30 mouse cellular contexts compared by ENCODE assay signal in the genomic region with DNA sequence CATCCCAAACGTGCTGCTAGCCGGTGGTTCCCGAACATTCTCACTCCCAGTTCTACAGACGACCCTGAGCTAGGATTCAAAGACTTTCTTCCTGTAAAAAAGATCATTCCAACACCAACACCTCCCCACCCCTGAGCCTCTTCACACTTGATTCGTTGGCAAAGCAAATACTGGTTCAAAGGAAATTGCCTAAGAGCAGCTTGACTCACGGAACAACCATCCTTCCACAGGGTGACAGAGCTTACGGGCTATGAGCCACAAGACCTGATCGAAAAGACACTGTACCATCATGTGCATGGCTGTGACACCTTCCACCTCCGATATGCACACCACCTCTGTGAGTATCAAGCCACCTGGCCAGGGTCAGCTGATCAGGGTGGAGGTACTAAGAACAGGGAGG. TPM values are rescaled to one million over a fixed set of nuclear protein-coding genes. Genes with fewer than 3 reads are reported as not detected.
DNase-seq lines count a peak whose midpoint lies in the region; ATAC-seq and TF ChIP-seq lines count a peak whose summit lies in the region.
"Had no signal": no experiment of that assay in that cellular context is flagged by ENCODE, and none has a peak within 500 bp of the region (broad histone marks: within the 10 kb centered on the region; RNA-seq: fewer than 3 reads in every experiment).

No protein-coding gene starts in this region.

- no peaks in the 10 kb centered on the region for H3K27me3 ChIP-seq in lung, postnatal 0 days (replicated peaks; ENCODE audit: insufficient read depth, low read length)

- H3K4me2 ChIP-seq in lung, postnatal 0 days (replicated peaks; ENCODE audit: low read depth, low read length), result no peak overlapping the region
- H3K4me2 ChIP-seq: forebrain, embryonic 13.5 days; heart, embryonic 12.5 days; heart, embryonic 15.5 days; hindbrain, embryonic 13.5 days had no signal

- peak; percentile 28 for DNase-seq in lung, postnatal 0 days (ENCODE audit: low spot score)
- DNase-seq in lung, postnatal 4 days, result no peak
- peak; percentile 10 for DNase-seq in 3T3-L1 (ENCODE audit: low read depth, low spot score)
- no peak for DNase-seq in yolk sac, embryonic 10.5 days (ENCODE audit: low spot score)
- no peak for DNase-seq in cerebellum, adult 9-11 months
- no peak for DNase-seq in layer of hippocampus, postnatal 10 days (ENCODE audit: low spot score in 2 of 2)
- DNase-seq: adrenal gland, adult 2 months; adrenal gland, postnatal 36 days; B cell, adult 2 months; cerebellum, adult 11 months; cerebellum, adult 2 months; cerebellum, postnatal 10 days; gastrocnemius, postnatal 10 days; gastrocnemius, postnatal 36 days; heart, adult 18-20 months; heart, postnatal 10 days; heart, postnatal 36 days; kidney, adult 11 months had no signal

- H3K4me3 ChIP-seq in lung, postnatal 0 days (ENCODE audit: low read depth, low read length), result no peak overlapping the region
- H3K4me3 ChIP-seq: forebrain, embryonic 10.5 days; forebrain, embryonic 13.5 days; heart, embryonic 12.5 days; heart, embryonic 15.5 days; hindbrain, embryonic 10.5 days; hindbrain, embryonic 13.5 days had no signal

- no peaks in the 10 kb centered on the region for H3K4me1 ChIP-seq in lung, postnatal 0 days (ENCODE audit: insufficient read depth, low read depth, low read length)
- H3K4me1 ChIP-seq: heart, embryonic 12.5 days; heart, embryonic 15.5 days; hindbrain, embryonic 13.5 days had no signal

- H3K9me3 ChIP-seq in lung, postnatal 0 days (ENCODE audit: low read length), result no peaks in the 10 kb centered on the region
- H3K9me3 ChIP-seq: forebrain, embryonic 10.5 days; forebrain, embryonic 13.5 days; G1E; heart, embryonic 12.5 days; heart, embryonic 15.5 days; hindbrain, embryonic 10.5 days; hindbrain, embryonic 13.5 days had no signal

- H3K9ac ChIP-seq in lung, postnatal 0 days (replicated peaks; ENCODE audit: low read depth), result no peak overlapping the region
- H3K9ac ChIP-seq: forebrain, embryonic 13.5 days; heart, embryonic 12.5 days; heart, embryonic 15.5 days; hindbrain, embryonic 13.5 days had no signal

- no peak for TF ChIP-seq CTCF in lung, postnatal 0 days (IDR thresholded peaks at IDR 0.05)

- H3K36me3 ChIP-seq in lung, postnatal 0 days (ENCODE audit: insufficient read depth, low read length), result no peaks in the 10 kb centered on the region
- H3K36me3 ChIP-seq: forebrain, embryonic 10.5 days; G1E; heart, embryonic 12.5 days; heart, embryonic 15.5 days; hindbrain, embryonic 10.5 days; hindbrain, embryonic 13.5 days had no signal

- ATAC-seq in lung, postnatal 0 days, result peak; percentile 25
- peak; percentile 62 for ATAC-seq in granulocyte monocyte progenitor cell, adult 5-6 weeks (replicated peaks; ENCODE audit: poor library complexity, severe bottlenecking)
- peak; percentile 55 for ATAC-seq in megakaryocyte progenitor cell, adult 5-6 weeks (replicated peaks; ENCODE audit: poor library complexity)
- ATAC-seq: forebrain, embryonic 13.5 days; forebrain, embryonic 16.5 days; hindbrain, embryonic 16.5 days had no signal

- H3K27ac ChIP-seq in lung, postnatal 0 days (ENCODE audit: low read length), result no peak overlapping the region
- H3K27ac ChIP-seq: forebrain, embryonic 10.5 days; forebrain, embryonic 13.5 days; heart, embryonic 15.5 days; hindbrain, embryonic 10.5 days; hindbrain, embryonic 13.5 days had no signal

- no peak for TF ChIP-seq EP300 in lung, postnatal 0 days (IDR thresholded peaks at IDR 0.05)

- 38% methylated on average over 9 of the region's 9 CpGs for WGBS in lung, postnatal 0 days

RNA-seq across cellular contexts. Expression of a gene that starts 30.0 kb away (rescaled TPM):
- polyA plus RNA-seq in lung, postnatal 0 days (2015; fragmentation: Nextera tagmentation; extraction: Ambion mirVana), result not detected in 2 replicates
- total RNA-seq in granulocyte monocyte progenitor cell, adult 5-6 weeks (2014; fragmentation: Nextera tagmentation), result not detected in 2 replicates
- 0.09 and 0.26 TPM in 2 replicates for total RNA-seq in granulocyte monocyte progenitor cell, adult 5-6 weeks (2017)
- 0.35 and 0.56 TPM in 2 replicates for total RNA-seq in megakaryocyte progenitor cell, adult 5-6 weeks (2015)
- total RNA-seq in megakaryocyte progenitor cell, adult 5-6 weeks (2017), result 0.20 TPM in 1 of 2 replicates, not detected in the other
- total RNA-seq in layer of hippocampus, postnatal 10 days (2021), result under 1 TPM; 0.09 to 0.65 TPM
- total RNA-seq: adrenal gland, adult 2 months; adrenal gland, postnatal 36 days; CH12.LX; G1E; heart, postnatal 10 days; heart, postnatal 36 days had no signal
- polyA plus RNA-seq: adrenal gland, adult 2 months; G1E; heart, embryonic 12.5 days; hindbrain, embryonic 13.5 days; hindbrain, embryonic 16.5 days had no signal

Comparison
In these comparisons a context has a peak if more than half of its experiments do, and no peak if none do; other contexts are left out.
1. DNase-seq: peak in lung, postnatal 0 days (single experiment) and 3T3-L1 (single experiment); none in lung, postnatal 4 days (0 of 2), yolk sac, embryonic 10.5 days (single experiment), cerebellum, adult 9-11 months (single experiment) and layer of hippocampus, postnatal 10 days (0 of 2).
2. Peak in every context shown above with its lines, with median percentiles within 50 percentile points of each other: ATAC-seq.